Mouse (Mus musculus): ENCODE results near the gene Chst12.

DNA sequence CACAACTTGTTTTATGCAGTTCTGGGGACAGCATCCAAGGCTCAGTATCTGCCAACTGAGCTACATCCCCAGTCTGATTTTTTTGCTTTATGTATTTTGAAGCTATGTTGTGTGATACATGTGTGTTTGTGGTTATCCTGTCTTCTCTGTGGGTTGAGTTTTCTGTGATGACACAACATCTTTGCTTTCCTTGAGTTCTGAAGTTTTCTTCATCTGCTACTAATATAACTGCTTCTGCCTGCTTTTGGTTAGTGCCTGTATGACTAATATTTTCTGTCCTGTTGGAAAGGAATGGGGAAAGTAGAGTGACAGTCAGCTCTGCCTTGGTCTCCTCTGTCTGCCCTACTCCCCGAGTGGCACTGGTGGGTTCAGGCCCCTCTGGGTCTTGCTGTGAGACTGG lies 15.8 kb downstream of the Chst12 start:
- TF ChIP-seq CTCF (IDR thresholded peaks at IDR 0.05) = no peak
- TF ChIP-seq EP300 (IDR thresholded peaks at IDR 0.05) = no peak
